Mouse (Mus musculus) c-Kit-negative CD71-positive TER-119-positive erythroid progenitor cells, embryonic 14.5 days (primary cell): Measurements from ENCODE around the gene 2310022A10Rik.

Source experiments
- DNase-seq: peaks from one replicate; pipeline ENCODE4 v3.0.0-alpha.2; 2013; ENCODE audit warnings: low read depth, low spot score

The 2310022A10Rik gene

DNA sequence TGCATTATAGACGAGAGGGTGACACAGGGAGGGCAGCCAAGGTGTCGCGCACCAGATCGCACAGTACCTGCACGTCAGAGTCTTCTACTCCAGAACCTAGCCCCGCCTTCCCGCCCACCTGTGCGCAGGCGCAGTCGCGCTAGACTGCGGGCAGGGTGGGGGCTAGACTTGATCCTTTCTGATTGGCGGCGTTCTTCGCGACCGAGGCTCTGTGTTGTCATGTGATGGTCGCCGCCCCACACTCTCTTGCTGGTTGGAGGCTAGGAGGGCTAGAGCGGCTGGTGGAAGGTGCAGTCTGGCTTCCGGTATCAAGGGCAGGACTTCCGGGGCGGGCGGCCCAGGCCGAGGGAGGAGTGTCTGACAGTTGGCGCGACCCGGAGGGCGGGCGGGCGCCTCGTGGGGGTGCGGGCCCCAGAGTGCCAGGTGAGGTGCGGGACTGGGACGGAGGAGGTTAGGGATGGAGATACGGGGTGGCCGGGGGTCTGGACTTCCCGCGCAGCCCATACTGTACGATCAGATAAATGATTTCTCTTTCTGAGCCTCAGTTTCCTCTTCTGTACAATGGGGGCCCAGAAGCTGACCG lies at the start of gene 2310022A10Rik, which contains the start of gene Pld3:
TSS of gene 2310022A10Rik (plus strand) at position 303 of the 583 bp plus-strand sequence.
TSS of gene Pld3 (minus strand) at position 288 of the 583 bp plus-strand sequence.
- DNase-seq = peak; percentile 89

DNA sequence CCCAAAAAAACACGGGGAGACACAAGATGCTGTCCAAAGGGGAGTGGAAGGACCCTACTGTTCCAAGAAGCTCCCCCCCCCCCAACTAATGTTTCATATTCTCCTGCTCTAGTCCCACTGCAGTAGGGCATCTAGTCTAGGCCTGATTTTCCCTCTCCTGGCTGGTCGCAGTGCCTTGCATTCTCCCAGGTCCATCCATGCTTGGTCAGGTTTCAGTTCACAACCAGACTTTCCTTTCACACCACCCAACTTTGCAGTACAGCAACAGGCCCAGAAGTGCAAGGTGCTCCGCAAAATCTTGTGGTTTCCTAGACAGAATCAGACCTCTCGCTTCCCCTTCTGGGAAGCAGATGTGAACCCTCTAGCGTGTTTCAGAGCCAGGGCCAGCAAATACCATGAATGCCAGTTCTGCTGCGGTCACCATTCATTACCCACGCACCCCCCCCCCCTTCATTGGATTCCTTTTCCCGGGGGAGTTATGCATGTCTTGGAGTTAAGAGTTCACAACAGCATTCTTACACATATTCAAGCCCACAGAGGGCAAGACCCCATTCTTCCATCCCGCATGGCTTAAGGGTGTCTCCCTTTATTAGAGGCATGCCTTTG lies 46.2 kb upstream of the 2310022A10Rik start:
- no peak for DNase-seq

DNA sequence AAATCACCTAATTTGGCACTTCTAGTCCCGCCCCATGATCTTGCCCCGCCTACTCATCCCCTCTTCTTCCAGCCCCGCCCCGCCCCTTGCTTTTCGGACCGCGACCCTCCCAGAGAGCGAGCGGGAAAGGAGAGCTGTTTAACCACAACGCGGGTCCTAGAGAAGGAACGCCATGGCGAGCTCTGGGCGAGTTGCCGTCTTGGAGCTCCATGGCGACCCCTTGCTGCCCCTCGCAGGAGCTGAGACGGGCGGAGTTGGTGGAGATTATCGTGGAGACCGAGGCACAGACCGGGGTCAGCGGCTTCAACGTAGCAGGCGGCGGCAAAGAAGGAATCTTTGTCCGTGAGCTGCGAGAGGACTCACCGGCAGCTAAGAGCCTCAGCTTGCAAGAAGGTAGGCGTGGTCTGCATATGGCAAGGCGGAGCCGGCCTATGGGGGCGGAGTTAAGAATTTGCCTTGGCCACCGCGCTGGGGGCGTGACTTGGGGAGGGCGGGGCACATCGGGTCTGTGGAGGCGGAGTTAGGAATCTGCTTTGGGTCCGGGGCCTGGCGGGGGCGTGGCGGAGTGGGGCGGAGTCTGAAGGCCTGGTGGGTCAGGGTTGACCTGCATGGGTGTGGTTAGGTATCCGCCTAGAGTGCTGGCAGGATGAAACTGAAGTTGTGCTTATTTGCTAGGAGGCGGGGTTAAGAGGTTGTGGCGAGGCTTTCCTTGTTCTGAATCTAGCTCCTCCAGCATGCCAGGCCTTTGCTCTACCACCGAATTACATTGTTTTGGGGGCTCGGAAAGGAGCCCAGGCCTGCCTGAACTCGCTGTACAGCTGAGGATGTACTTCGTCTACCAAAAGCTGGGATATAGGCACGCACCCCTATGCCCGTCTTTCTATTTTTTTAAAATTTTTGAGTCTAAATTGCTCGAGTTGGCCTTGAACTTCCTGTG lies 45.1 kb upstream of the 2310022A10Rik start:
- DNase-seq = peak; percentile 99

DNA sequence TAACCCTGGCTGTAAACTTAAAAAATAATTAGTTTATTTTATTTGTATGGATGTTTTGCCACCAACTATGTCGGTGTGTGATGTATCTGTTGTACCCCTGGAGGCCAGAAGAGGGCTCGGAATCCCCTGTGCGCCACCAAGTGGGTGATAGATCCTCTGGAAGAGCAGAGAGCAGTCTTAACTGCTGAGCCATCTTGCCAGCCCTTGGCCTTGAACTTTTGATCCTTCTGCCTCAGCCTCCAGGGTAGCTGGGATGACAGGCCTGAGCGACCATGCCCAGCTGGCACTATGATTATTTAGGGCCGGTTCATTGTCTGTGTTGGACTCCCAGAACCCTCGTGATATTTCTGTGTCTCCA lies 44.4 kb upstream of the 2310022A10Rik start:
- DNase-seq = peak; percentile 65

DNA sequence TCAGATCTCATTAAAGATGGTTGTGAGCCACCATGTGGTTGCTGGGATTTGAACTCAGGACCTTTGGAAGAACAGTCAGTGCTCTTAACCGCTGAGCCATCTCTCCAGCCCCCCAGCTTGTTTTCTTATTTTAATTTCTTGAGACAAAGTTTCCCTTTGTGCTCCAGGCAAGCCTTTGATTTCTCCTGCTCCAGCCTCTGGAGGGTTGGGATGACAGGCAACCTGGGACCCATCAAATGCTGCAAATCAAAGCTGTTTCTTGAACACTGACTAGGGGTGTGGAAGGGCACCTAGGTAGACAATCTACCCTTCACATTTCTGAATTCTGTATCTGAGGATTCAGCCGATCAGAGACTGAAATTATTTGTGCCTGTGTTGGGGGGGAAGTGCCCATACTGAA lies 42.2 kb upstream of the 2310022A10Rik start:
- DNase-seq = no peak

DNA sequence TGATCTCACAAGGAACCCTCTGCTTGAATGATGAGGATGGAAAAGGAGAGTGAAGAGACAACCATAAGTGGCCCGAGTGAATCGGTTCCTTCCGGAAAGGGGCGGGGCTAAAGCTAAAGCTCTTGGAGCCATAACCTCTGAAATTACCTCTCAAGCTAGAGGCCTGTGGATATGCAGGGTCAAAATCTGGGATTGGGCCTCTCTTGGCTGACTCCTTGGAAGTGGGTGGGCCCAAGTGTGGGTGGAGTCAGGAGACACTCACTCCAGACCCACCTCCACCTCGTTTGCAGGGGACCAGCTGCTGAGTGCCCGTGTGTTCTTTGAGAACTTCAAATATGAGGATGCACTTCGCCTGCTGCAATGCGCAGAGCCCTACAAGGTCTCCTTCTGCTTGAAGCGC lies 38.1 kb upstream of the 2310022A10Rik start:
- DNase-seq = no peak

DNA sequence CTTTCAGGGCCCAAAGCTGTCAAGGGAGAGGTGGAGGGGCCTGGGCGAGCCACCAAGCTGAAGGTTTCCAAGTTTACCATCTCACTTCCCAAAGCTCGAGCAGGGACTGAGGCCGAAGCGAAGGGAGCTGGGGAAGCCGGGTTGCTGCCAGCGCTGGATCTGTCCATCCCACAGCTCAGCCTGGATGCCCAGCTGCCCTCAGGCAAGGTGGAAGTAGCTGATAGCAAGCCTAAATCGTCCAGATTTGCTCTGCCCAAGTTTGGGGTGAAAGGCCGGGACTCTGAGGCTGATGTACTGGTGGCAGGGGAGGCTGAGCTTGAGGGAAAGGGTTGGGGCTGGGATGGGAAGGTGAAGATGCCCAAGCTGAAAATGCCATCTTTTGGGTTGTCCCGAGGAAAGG lies 34.7 kb upstream of the 2310022A10Rik start:
- DNase-seq = no peak

DNA sequence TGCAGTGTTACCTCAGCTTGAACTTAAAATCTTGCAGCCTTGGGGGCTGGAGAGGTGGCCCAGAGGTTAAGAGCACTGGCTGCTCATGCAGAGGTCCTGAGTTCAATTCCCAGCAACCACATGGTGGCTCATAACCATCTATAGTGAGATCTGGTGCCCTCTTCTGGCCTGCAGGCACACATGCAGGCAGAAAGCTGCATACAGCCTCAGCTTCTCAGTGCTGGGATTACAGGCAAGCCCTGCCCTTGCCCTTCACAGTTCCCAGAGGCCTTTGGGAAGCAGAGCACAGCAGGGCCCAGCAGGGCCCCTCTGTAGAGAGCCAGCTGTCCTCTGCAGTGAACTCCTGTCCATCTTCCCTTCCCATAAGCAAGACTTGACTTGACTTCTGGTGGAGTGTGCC lies 32.9 kb upstream of the 2310022A10Rik start:
- DNase-seq = no peak

DNA sequence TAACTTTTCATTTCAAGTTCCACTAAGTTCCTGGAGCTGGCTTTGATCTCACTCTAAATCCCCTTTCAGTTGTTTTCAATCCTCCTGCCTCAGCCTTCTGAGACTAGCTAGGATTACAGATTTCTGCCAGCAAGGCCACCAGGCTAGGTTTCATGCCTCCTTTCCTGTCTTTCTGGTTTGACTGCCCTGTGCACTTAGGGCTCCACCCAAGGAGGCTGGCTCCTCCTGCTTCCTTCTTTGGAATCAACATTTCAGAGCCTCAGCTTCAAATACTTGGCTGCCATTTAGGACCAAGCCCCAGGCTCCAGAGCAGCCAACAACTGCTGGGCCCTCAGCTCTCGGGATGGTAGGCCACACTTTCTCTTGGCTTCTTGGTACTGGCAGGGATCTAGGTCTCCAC lies 32.4 kb upstream of the 2310022A10Rik start:
- no peak for DNase-seq

DNA sequence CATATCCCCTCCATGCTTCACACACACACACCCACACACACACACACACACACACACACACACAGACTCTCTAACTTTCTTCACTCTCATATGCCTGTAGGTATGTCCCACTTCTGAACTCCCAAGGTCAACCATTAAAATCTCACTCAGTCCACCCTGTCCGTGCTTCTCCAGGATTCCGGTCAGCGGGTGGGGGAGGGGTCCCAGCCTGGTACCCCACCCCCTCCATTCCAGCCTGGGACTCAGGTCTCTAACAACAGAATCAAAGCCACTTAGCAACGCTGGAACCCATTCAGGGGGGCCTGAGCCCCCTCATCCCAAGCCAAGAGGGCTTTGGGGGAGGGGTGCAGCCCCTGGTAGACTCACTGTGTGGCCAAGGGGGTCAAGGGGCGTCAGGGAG lies 30.1 kb upstream of the 2310022A10Rik start, which contains the start of gene Hipk4:
TSS of gene Hipk4 (plus strand) at position 301 of the 400 bp plus-strand sequence.
- no peak for DNase-seq

DNA sequence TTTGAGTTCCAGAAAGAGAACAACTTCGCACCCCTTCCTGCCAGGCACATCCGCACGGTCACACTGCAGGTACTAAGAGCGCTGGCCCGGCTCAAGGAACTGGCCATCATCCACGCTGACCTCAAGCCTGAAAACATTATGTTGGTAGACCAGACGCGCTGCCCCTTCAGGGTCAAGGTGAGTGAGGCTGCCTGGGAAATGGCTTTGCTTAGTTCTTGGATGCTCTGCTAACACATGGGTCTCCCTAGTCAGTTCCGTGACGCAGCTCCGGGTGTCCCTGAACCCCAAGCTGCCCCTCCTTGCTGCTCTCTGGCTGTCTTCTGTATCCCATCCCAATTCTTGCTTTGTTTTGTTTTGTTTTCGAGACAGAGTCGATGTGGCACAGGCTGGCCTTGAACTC lies 29.2 kb upstream of the 2310022A10Rik start:
- DNase-seq = no peak

DNA sequence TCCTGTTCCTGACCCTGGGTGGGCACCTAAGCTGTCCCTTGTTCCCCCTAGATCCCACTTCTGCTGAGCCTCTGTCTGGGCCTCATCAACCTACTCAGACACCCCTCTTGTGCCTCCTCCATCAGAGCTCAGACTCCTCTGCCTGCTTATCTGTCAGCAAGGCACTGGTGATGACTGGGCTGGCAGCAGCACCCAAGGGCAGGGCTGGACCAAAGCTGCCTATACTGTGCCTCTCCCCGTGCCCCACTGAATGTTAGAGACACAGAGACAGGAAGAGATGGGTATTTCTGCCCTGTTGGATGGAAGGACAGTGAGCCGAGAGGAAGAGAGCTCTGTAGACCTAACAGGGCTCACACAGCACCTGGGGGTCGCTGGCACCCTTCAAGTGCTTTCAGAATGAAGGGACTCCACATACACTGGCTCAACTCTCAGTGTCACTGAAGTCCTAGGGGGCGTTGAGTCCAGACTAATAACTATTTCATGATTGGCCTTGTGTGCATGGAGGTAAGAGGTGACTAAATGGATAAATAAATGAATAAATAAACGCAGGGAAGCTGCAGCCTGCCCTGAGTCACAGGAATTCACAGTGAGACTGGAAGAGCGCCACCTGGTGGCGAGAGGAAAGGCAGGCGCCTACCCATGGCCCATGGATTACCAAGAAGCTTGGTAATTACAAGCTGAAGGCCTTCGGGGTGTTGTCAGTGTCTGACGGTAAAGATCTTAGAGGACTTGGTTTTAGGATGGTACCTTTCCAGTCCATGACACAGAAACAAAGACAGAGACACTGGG lies 26.8 kb upstream of the 2310022A10Rik start:
- peak; percentile 93 for DNase-seq

DNA sequence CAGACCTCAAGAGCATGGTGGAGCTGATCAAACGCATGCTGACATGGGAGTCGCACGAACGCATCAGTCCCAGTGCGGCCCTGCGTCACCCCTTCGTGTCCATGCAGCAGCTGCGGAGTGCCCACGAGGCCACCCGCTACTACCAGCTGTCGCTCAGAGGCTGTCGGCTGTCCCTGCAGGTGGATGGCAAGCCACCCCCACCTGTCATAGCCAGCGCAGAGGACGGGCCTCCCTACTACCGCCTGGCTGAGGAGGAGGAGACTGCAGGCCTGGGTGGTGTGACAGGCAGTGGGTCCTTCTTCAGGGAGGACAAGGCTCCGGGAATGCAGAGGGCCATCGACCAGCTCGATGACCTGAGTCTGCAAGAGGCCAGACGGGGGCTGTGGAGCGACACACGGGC lies 24.0 kb upstream of the 2310022A10Rik start:
- DNase-seq = no peak

DNA sequence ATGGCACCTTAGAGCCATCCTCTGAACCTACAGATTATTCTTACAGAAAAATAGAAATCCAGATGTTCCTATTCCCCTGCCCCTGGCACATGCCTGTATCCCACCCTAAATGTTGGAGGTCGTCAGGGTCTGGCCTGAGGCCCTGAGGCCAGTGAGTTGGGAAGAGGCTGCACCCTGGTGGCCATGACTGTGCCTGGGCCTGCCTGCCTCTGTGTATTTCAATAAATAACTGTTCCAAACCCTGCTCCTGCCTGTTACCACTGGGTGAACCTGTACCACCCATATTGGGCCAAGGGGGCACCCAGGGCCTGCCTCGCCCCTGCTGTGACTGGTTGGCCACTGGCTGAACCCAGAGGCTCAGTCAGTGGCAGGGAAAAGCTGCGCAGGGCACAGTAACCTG lies 22.1 kb upstream of the 2310022A10Rik start:
- no peak for DNase-seq

DNA sequence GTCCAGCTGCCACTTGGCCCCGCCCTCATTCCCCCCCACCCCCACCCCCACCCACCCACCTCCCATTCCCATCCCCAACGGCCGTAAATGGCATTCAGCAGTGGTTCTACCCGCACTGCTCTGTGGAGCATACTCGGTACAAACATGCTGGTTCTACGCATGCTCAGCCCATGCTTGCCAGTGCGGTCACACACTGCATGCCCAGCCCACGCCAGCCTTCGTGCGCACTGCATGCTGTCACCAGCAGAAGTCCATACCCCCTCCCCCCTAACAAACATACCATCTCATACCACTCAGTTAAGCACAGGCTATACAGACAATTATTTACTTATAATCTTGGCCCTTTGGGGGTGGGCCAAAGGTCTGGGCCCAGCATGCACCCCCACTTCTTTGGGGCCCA lies 21.3 kb upstream of the 2310022A10Rik start:
- no peak for DNase-seq

DNA sequence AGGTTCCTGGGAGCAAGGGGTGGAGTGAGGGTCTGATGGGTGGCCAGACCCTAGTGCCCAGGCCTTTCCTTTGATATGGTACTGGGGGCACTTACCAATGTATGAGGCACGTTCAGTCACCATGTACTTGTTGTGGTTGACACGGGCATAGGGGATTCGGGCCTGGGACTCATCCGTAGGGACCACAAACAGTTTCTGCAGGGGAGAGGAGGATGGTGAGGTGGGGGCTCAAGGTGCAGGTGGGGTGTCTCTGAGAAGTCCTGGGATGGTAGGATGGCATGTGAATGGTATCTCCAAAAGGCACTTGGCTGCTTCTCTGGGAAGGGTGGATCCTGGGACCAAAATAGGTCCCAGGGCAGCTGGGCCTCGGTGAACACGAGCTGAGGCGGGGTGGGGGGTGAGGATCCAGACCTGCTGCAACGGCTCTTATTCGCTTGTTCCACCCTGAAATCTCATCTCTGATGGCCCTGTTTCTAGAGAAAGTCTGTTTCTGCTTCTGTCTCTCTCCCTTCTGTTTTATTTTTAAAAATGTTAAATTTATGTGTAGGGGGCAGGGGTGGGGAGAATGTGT lies 20.5 kb upstream of the 2310022A10Rik start:
- no peak for DNase-seq

DNA sequence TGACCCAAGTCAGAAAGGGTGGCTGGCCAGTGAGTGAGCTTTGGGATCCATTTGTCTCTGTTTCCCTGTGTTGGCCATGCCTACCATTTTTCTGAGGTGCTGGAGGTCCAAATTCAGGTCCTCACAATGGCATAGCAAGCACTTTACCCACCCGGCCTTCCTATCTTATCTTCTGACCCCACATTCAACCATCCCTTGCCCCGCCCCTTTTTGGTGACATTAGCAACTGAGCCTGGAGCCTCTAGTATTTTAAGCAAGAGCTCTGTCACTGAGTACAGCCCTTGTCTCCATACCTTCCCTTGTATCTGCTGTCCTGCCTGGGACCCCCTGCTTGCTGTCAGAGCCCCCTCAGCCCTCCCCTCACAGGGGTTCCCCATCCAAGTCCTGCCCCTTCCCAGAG lies 17.6 kb upstream of the 2310022A10Rik start:
- peak; percentile 75 for DNase-seq

DNA sequence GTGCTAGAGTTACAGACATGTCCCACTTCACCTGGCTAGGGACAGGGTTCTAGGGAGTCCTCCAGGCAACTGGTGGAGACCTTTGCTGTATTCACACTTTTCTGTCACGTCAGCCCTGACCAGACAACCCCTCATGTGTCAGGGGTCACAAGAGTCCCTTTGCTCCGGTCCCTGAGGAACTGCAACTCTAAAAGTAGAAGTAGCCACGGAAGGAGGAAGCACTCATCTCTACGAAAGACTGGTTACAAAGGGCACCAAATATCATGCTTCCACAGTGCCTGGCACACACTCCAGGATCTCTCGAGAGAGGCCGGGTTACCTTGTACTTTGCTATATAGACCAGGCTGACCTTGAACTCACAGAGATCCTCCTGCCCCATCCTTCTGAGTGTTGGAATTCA lies 16.4 kb upstream of the 2310022A10Rik start:
- no peak for DNase-seq

DNA sequence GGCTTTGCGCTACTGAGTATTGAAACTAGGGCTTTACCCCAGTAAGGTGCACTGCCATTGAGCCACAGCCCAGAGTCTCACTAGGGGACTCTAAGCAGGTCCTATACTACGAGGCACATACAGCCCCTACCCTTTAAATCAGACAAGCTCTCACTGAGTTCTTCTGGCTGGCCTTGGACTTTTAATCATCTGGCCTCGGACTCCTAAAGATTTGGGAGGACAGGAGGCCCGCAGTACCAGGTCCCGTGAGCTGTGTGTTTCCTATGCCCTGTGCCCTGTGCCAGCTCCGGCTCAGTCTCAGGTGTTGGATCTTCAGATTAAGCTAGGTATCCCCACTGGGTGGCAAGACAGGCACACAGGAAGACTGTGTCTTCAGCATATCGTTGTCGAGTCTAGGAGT lies 15.0 kb upstream of the 2310022A10Rik start:
- DNase-seq = no peak

DNA sequence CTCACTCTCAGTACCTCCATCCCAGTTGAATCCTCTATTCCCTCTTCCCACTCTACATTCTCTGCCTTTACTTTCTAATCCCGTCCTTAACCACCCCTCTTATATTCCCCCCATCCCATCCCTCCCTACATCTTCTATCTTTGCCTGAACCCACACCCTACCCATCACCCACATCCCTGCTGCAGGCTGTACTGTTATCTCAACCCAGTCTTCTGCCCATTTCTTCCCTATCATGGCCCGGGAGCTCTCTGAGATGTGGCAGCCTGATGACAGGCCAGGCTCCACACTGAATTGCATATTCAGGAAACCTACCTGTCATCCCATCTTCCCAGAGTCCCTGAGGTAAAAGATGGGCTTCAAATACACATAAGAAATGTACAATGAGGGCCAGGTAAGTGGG lies 14.2 kb upstream of the 2310022A10Rik start:
- no peak for DNase-seq

DNA sequence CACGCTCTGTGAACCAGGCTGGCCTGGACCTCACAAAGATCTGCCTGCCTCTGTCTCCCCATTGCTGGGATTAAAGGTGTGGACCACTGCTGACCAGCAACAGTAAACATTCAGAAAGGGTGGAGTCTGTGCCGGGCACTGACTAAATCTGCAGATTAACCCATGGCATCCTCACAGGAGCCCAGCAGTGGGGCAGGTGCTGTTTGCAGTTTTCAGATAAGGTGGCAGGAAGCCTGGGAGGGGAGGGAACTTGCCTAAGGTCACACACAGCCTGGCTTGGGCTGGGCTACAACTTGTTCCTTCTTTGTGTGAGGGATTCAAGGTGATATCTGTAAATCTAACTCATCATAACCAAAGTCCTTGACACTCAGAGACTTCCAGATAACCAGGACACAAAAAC lies 12.5 kb upstream of the 2310022A10Rik start:
- peak; percentile 62 for DNase-seq
